Mouse (Mus musculus) limb, embryonic 11.5 days (tissue): ENCODE results near the gene Lamc2. TPM values are rescaled to one million over a fixed set of nuclear protein-coding genes. Genes with fewer than 3 reads are reported as not detected.

Experiments
- ATAC-seq: fragments of 200-750 bp; cut with Nextera tagmentation; 2 replicates; pipeline ENCODE4 v1.8.0; 2017; ENCODE audit warnings: low read depth; ENCODE audit not compliant: insufficient number of reproducible peaks, low FRiP score, low TSS enrichment
- DNase-seq: peaks from one replicate; pipeline ENCODE4 v3.0.0-alpha.2; 2015; ENCODE audit warnings: low spot score
- H3K27ac ChIP-seq: fragments of 300-500 bp; sonication (generic); replicated peaks from 2 replicates; pipeline ENCODE4 v1.5.1; 2014; ENCODE audit warnings: low read depth, mild to moderate bottlenecking, low read length
- H3K27me3 ChIP-seq: fragments of 300-500 bp; sonication (generic); 2 replicates; pipeline ENCODE4 v1.6.1; 2014; ENCODE audit warnings: mild to moderate bottlenecking, low read length, mixed read lengths; ENCODE audit not compliant: control insufficient read depth, insufficient read depth
- H3K36me3 ChIP-seq: fragments of 300-500 bp; sonication (generic); 2 replicates; pipeline ENCODE4 v1.6.1; 2014; ENCODE audit warnings: mild to moderate bottlenecking, low read length, moderate library complexity, mixed read lengths; ENCODE audit not compliant: control insufficient read depth, insufficient read depth
- H3K4me1 ChIP-seq: fragments of 300-500 bp; sonication (generic); 2 replicates; pipeline ENCODE4 v1.6.1; 2014; ENCODE audit warnings: low read length, mixed read lengths; ENCODE audit not compliant: control insufficient read depth, insufficient read depth
- H3K4me2 ChIP-seq: fragments of 300-500 bp; sonication (generic); 2 replicates; pipeline ENCODE4 v1.6.1; 2014; ENCODE audit warnings: low read depth, mild to moderate bottlenecking, moderate library complexity; ENCODE audit not compliant: severe bottlenecking
- H3K4me3 ChIP-seq: fragments of 300-500 bp; sonication (generic); 2 replicates; pipeline ENCODE4 v1.5.1; 2014; ENCODE audit warnings: low read depth, low read length
- H3K9ac ChIP-seq: fragments of 300-500 bp; sonication (generic); 2 replicates; pipeline ENCODE4 v1.6.1; 2014; ENCODE audit warnings: mild to moderate bottlenecking, low read length
- H3K9me3 ChIP-seq: fragments of 300-500 bp; sonication (generic); 2 replicates; pipeline ENCODE4 v1.6.1; 2016; ENCODE audit warnings: low read length; ENCODE audit not compliant: control insufficient read depth
- WGBS: fragments of 180-500 bp; shearing (Covaris S2); extraction: QIAGEN DNeasy Blood & Tissue Kit; methylation state at CpG from one replicate; pipeline ENCODE4 v1.1.7; 2014; 5-methylcytosine and 5-hydroxymethylcytosine counted together
- polyA plus RNA-seq: library from polyadenylated mRNA; unstranded; fragments of >200 nt; fragmentation: Nextera tagmentation; extraction: Ambion mirVana; gene quantifications from 2 replicates; pipeline ENCODE4 v1.2.1, GENCODE M21; 2014

The Lamc2 gene
- polyA plus RNA-seq = 3.4 and 3.9 TPM in 2 replicates

GRCm38 (mm10) chr1:153185828-153186803 is at the start of gene Lamc2:
TSS of gene Lamc2 (minus strand) at chr1:153186447.
- WGBS = 2% methylated on average over 46 of the region's 46 CpGs
- Histone ChIP-seq H3K9me3 (no peaks in the 10 kb centered on the region), H3K4me3 (peak within 1 kb of the TSS; percentile 42), H3K4me2 (peak within 1 kb of the TSS; percentile 89), H3K27ac (no peak within 1 kb of the TSS), H3K36me3 (no peaks in the 10 kb centered on the region), H3K9ac (peak within 1 kb of the TSS; percentile 40), H3K27me3 (peaks cover 25% of the 10 kb centered on the region), H3K4me1 (peaks cover 10% of the 10 kb centered on the region; the same call in 1 of the 2 replicates)
- DNase-seq (peak; percentile 57), ATAC-seq (peak; percentile 62; the same call in 1 of the 2 replicates)

DNA sequence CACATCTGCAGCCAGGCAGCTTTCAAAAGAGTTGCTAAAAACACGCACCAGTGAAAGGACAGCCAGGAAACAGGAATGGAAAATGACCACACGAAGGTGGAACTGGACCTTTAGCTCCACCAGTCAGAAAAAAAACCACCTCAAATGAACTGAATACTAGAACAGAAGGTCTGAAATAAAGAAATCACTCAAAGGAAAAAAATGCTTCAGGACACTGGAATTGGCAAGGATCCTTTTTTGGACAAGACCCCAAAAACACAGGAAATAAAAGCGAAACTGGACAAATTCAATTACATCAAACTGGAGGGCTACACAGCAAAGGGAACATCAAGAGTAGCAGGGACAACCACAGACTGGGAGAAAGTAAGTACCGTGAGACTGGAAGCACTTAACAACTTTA is 49.3 kb upstream of the Lamc2 start:
- Histone ChIP-seq H3K27ac (no peak overlapping the region), H3K4me2 (no peak overlapping the region), H3K36me3 (peaks cover 2% of the 10 kb centered on the region), H3K9ac (no peak overlapping the region), H3K4me1 (no peaks in the 10 kb centered on the region), H3K27me3 (no peaks in the 10 kb centered on the region), H3K4me3 (no peak overlapping the region), H3K9me3 (no peaks in the 10 kb centered on the region)
- no peak for DNase-seq
- WGBS = 87% methylated on average over 4 of the region's 4 CpGs
- no peak for ATAC-seq

DNA sequence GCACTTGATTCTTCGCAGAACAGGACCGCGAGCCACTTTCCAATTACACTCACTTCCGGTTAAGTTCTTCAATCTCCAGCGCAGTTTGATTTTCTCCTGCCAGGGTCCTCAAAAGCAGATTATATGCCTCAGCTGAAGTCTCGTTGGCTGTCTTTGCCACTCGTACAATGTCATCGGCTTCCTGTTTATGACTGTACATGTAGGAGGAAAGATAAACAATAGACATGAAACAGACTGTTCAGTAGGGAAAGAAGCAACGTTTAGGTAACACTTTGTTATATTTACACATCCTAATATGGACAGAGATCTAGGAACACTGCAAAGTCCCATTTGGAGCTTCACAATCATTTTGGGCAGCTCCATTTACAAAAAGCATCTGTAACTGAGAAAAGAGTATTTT is 45.4 kb upstream of the Lamc2 start:
- DNase-seq (no peak), ATAC-seq (no peak)
- WGBS = 94% methylated on average over 9 of the region's 9 CpGs
- Histone ChIP-seq H3K9me3 (no peaks in the 10 kb centered on the region), H3K4me2 (no peak overlapping the region), H3K36me3 (peaks cover 8% of the 10 kb centered on the region), H3K4me1 (no peaks in the 10 kb centered on the region), H3K27me3 (no peaks in the 10 kb centered on the region), H3K9ac (no peak overlapping the region), H3K4me3 (no peak overlapping the region), H3K27ac (no peak overlapping the region)

DNA sequence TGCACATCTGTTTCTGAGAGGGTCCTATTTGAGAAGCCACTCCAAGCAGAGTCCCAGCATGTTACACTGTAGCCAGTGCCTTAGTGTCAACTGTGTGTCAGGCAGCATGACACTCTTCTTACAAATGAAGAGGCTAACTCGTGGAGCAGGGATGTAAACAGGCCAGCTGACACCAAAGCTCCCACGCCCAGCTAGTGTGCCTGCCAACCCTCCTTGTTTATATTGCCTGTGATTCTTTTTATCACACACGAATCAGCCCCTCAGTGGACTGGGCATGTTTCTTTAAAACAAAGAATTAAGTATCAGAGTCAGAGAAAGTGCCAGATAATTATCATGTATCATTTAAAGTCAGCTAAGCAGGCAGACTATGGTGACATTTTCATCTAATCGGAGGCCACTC is 41.7 kb upstream of the Lamc2 start:
- 66% methylated on average over 4 of the region's 4 CpGs for WGBS
- DNase-seq = no peak
- no peak overlapping the region for H3K4me2 ChIP-seq
- no peak overlapping the region for H3K4me3 ChIP-seq
- no peaks in the 10 kb centered on the region for H3K9me3 ChIP-seq
- no peak overlapping the region for H3K27ac ChIP-seq
- no peak overlapping the region for H3K9ac ChIP-seq
- no peak for ATAC-seq
- H3K27me3 ChIP-seq = no peaks in the 10 kb centered on the region
- peaks cover 8% of the 10 kb centered on the region for H3K36me3 ChIP-seq
- no peaks in the 10 kb centered on the region for H3K4me1 ChIP-seq

DNA sequence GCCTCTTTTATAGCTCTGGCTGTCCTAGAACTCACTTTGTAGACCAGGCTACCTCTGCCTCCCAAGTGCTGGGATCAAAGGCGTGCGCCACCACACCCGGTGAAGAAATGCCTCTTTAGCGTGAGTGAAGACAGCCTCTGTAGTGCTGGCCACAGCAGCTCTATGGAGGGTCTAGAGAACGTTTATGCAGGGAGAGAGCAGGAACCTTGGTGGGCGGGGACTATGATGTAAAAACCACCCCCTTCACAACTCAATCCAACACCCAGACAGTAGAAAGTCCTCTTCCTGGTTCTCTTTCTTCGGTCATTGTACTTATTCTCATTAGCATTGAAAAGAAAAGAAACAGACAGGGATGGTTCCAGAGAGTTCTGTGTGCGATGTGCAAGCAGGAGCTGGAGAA is 40.8 kb upstream of the Lamc2 start:
- DNase-seq (no peak), ATAC-seq (no peak)
- no peaks in the 10 kb centered on the region for H3K4me1 ChIP-seq
- no peak overlapping the region for H3K27ac ChIP-seq
- peaks cover 8% of the 10 kb centered on the region for H3K36me3 ChIP-seq
- no peak overlapping the region for H3K9ac ChIP-seq
- WGBS = 83% methylated on average over 8 of the region's 8 CpGs
- H3K4me2 ChIP-seq = no peak overlapping the region
- no peaks in the 10 kb centered on the region for H3K27me3 ChIP-seq
- no peaks in the 10 kb centered on the region for H3K9me3 ChIP-seq
- no peak overlapping the region for H3K4me3 ChIP-seq

- Histone ChIP-seq H3K4me1 (no peaks in the 10 kb centered on the region), H3K36me3 (peaks cover 8% of the 10 kb centered on the region), H3K27me3 (no peaks in the 10 kb centered on the region), H3K4me3 (no peak overlapping the region), H3K27ac (no peak overlapping the region), H3K9me3 (no peaks in the 10 kb centered on the region), H3K4me2 (no peak overlapping the region), H3K9ac (no peak overlapping the region)
- WGBS = 95% methylated on average over 21 of the region's 21 CpGs
- DNase-seq = no peak
- no peak for ATAC-seq
Measured at GRCm38 (mm10) chr1:153225786-153226725, 39.8 kb upstream of the Lamc2 start.

DNA sequence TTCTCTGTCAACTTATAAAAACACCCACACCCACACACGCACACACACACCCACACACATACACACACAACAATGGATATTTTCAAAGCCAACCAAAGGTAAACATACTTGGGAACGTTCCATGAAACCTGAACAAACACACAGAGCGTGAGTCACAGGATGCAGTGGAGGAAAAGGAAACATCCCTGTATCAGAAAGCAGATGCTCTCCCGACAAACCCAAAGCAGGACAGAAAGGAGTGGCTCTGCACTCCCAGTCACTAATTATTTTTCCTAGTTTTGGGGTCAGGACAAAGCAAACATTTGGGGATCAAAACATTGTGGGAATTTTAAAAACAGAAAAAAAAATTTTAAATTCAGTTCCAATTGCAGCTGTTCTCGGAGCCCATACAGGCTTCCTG is 38.1 kb upstream of the Lamc2 start:
- H3K4me2 ChIP-seq = no peak overlapping the region
- no peaks in the 10 kb centered on the region for H3K4me1 ChIP-seq
- no peak overlapping the region for H3K4me3 ChIP-seq
- H3K9ac ChIP-seq = no peak overlapping the region
- H3K36me3 ChIP-seq = peaks cover 4% of the 10 kb centered on the region; the same call in 1 of the 2 replicates
- H3K9me3 ChIP-seq = no peaks in the 10 kb centered on the region
- no peaks in the 10 kb centered on the region for H3K27me3 ChIP-seq
- DNase-seq = no peak
- 90% methylated on average over 5 of the region's 5 CpGs for WGBS
- no peak for ATAC-seq
- H3K27ac ChIP-seq = no peak overlapping the region

DNA sequence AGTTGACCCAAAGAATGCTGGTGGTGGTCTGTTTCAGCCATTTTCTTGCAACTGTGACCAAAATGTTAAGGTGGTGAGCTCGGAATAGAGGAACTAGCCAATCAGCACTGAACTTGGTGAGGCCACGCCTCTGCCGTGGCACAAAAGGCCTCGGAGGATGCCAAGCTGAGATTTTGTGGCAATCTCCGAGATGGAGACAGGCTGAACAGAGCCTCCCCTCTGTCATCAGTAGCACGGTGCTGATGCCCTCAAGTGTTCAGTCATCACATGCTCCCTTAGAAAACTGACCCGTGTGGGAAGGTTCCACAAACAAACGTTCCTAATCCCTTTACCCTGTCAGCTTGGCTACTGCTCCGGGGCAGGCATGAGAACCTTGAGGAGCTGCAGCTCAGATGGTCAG is 33.1 kb upstream of the Lamc2 start:
- Histone ChIP-seq H3K9me3 (no peaks in the 10 kb centered on the region), H3K4me2 (no peak overlapping the region), H3K9ac (no peak overlapping the region), H3K4me3 (no peak overlapping the region), H3K4me1 (no peaks in the 10 kb centered on the region), H3K36me3 (no peaks in the 10 kb centered on the region), H3K27ac (no peak overlapping the region), H3K27me3 (no peaks in the 10 kb centered on the region)
- ATAC-seq = no peak
- no peak for DNase-seq
- WGBS = 78% methylated on average over 9 of the region's 9 CpGs
